Mouse (Mus musculus) megakaryocyte, embryonic 14.5 days (primary cell): ENCODE measurements around the gene Mafb.

Experiments used
- FLI1 ChIP-seq: IDR thresholded peaks from 2 replicates; pipeline ENCODE4 v1.6.1; 2012; ENCODE audit warnings: low read length, inconsistent platforms, mixed read lengths
- GATA1 ChIP-seq: IDR thresholded peaks from 3 replicates; pipeline ENCODE4 v1.6.1; 2012; ENCODE audit warnings: mixed read lengths, low read length, inconsistent platforms, borderline replicate concordance

GRCm38 (mm10) chr2:160364128-160364650 lies 2.7 kb downstream of the Mafb start:
- TF ChIP-seq GATA1: no peak
- TF ChIP-seq FLI1: no peak
